Mouse (Mus musculus) layer of hippocampus, adult 2 months (tissue): ENCODE data around the gene Creb1. TPM values are rescaled to one million over a fixed set of nuclear protein-coding genes. Genes with fewer than 3 reads are reported as not detected.

Experiments used
- DNase-seq, 2 experiments: peaks; one replicate each; pipeline ENCODE4 v3.0.0; 2022; ENCODE audit warnings: low spot score in 2 of 2
- H3K27ac ChIP-seq: fragments of 200-600 bp; 2 replicates; pipeline ENCODE4 v1.8.1; 2022
- H3K4me3 ChIP-seq: fragments of 200-600 bp; 2 replicates; pipeline ENCODE4 v1.8.1; 2022; ENCODE audit warnings: mild to moderate bottlenecking
- CTCF ChIP-seq: fragments of 200-600 bp; conservative IDR thresholded peaks from 2 replicates; pipeline ENCODE4 v1.8.1; 2022; ENCODE audit warnings: antibody characterized with exemption, mild to moderate bottlenecking, moderate library complexity
- total RNA-seq, 2 experiments: library from RNA; stranded (reverse); gene quantifications; 2 replicates each; pipeline ENCODE4 v1.2.3; 2021

Gene Creb1
- total RNA-seq, 2 experiments from 2014 or later = 54.3 to 55.9 TPM

DNA sequence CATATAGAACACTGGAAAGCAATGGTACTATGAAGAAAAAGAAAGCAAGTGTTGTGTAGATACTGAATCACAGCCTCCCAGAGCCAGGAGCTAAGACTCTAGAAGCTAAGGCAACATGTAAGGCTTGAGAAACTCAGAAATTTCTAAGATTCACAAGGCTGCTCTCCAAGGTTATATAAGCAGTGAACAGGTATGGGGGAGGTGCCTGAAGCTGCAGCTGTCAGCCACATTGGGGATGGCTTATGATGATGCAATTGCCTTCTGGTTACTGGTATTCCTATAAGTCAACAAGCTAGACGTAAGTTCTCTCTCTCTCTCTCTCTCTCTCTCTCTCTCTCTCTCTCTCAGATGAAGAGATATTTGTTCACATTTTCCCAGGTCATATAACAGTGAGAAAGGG lies 9.3 kb upstream of the Creb1 start:
- DNase-seq = no peak
- Histone ChIP-seq H3K4me3 (no peak overlapping the region), H3K27ac (no peak overlapping the region)
- no peak for TF ChIP-seq CTCF

DNA sequence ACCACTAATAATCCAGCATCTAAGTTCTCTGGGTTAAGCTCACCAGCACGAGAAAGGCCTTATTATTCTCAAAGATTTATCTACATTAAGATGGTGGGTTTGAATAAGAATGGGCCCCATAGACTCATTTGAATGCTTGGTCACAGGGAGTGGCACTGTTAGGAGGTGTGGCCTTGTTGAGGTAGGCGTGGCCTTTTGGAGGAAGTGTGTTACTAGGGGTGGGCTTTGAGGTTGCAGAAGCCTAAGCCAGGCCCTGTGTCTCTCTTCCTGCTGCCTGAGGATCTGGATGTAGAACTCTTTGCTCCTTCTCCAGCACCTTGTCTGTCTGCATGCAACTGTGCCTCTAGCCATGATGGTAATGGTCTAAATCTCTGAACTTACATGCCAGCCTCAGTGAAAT lies 7.8 kb upstream of the Creb1 start:
- Histone ChIP-seq H3K27ac (no peak overlapping the region), H3K4me3 (no peak overlapping the region)
- DNase-seq = no peak
- TF ChIP-seq CTCF = no peak

DNA sequence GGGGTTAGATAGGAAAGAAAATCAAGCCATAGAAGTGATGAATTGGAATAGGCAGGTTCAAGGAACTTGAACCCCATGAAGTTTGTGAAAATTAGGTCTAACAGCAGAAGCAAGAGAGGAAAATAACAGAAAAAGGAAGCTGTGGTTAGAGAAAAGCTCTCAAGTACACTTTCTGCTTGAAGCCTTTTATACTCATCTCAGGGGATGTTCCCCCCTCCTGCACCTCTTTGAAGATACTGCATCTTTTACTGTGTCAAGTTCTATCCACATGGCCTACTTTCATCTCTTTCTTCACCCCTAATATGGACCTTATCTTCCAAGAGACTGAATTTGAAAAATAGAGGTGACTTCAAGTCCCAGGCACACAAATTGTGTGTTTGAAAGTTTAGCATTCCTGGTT lies 4.8 kb upstream of the Creb1 start:
- Histone ChIP-seq H3K4me3 (no peak overlapping the region), H3K27ac (no peak overlapping the region)
- no peak for DNase-seq
- no peak for TF ChIP-seq CTCF

DNA sequence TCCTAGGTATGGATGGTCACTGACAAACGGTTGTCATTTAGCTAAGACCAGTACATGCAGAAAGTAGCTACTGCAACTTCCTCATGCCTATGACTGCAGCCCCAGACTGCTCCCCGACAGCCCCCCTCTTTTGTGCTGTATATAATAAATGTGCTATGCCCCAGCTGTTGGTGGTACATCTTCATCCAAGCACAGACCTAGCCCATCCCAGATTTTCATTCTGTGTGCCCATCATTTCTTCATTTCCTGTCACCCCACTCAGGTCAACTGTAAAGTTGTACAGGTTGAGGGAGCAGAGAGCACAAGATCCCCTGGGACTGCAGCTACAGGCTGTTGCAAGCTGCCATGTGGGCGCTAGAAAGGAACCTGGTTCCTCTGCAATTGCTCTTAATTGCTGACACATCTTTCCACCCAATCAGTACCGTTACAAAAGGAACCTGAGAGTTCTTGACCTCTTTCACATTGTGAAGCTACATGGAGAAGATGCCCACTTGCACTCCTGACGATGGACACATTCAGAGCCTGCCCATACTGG lies 2.6 kb upstream of the Creb1 start:
- no peak for DNase-seq
- TF ChIP-seq CTCF = no peak
- H3K27ac ChIP-seq = no peak overlapping the region
- no peak overlapping the region for H3K4me3 ChIP-seq

DNA sequence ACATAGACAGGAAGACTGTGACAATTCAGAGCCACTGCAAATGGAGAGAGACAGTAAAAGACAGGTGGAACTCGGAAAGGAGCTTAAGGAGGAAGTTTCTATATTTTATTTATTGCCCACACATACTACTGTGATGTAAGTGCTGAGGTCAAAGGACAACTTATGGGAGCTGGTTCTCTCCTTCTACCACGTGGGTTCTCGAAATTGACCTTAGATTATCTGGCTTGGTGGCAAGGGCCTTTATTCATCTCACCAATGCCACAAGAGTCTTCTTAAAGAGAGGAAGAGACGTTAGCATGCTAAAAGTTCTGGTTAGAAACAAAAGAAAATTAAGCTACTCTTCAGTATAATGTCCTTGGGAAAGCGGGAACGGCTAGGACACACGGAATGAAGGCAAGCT lies 897 bp upstream of the Creb1 start:
- no peak for TF ChIP-seq CTCF
- no peak for DNase-seq
- peak overlapping the region; percentile 92 for H3K4me3 ChIP-seq
- peak overlapping the region; percentile 99 for H3K27ac ChIP-seq

GRCm38 (mm10) chr1:64532067-64532523 lies 350 bp upstream of the Creb1 start:
- Histone ChIP-seq H3K27ac (peak overlapping the region; percentile 99), H3K4me3 (peak overlapping the region; percentile 92)
- no peak for TF ChIP-seq CTCF
- DNase-seq = no peak

DNA sequence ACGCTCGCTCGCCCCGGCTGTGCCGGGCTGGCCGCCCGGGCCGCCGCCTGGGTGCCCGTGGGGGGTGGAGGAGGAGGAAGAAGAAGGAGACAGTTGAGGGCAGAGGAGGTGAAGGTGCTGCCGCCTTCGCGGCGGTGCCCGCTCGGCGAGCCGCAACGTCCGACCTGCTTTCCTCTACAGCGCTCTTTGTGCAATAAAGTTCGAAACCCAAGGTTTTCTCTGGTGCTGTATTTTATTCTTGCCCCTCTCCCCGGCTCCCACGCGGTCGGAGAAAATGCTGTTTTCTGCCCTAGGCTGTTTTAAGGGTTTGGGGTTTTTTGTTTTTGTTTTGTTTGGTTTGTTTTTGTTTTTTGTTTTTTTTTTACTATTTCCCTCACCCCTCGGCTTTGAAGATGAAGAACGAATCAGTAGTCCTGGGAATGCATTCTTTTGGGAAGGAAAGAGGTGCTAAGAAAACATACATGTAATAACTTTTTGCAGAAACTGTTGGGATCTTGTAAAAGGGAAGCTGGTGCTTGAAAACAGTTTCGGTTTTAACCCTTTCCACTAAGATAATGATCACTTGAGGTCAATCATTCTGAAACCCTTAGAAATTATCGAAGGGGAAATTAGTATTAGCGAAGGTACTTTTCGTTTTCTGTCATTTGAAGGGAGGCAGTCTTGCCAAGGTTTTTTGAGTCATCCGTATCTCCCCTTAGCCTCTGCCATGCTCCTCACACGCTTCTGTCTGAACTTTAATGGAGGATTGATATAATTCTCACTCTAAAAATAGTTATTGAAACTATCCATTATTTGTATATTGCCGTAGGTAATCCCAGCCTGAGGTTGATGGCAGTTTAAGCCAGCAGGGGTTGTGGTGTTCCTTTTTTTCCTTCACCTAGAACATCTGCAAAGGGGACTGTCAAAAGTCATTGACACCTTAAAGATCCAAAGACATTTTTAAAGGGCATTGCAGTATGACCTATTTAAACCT lies 1.3 kb downstream of the Creb1 start:
- peak in 1 of 2 experiments; percentile 47 for DNase-seq
- peak overlapping the region; percentile 89 for H3K4me3 ChIP-seq
- TF ChIP-seq CTCF = 0 out of 2 replicates have a peak, but pooled peaks have one; percentile 6
- H3K27ac ChIP-seq = peak overlapping the region; percentile 94

GRCm38 (mm10) chr1:64538837-64539367 lies 6.5 kb downstream of the Creb1 start:
- no peak for TF ChIP-seq CTCF
- no peak for DNase-seq
- no peak overlapping the region for H3K4me3 ChIP-seq
- no peak overlapping the region for H3K27ac ChIP-seq

DNA sequence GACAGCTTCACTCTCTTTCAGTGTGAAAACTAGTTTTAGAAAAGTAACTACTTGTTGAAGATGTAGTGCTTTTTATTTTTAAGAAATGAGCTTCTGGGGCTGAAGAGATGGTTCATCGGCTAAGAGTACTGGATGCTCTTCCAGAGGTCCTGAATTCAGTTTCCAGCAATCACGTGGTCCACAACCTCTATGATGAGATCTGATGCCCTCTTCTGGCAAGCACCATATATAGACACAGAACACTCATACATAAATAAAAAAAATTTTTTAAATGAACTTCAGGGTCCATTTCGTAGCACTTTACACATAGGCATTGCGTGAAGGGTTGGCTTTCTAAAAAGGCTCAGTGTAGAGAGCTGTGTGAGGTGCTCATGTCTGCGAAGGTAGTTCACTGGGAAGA lies 11.3 kb downstream of the Creb1 start:
- DNase-seq = no peak
- TF ChIP-seq CTCF = peak; percentile 52
- Histone ChIP-seq H3K27ac (no peak overlapping the region), H3K4me3 (no peak overlapping the region)

DNA sequence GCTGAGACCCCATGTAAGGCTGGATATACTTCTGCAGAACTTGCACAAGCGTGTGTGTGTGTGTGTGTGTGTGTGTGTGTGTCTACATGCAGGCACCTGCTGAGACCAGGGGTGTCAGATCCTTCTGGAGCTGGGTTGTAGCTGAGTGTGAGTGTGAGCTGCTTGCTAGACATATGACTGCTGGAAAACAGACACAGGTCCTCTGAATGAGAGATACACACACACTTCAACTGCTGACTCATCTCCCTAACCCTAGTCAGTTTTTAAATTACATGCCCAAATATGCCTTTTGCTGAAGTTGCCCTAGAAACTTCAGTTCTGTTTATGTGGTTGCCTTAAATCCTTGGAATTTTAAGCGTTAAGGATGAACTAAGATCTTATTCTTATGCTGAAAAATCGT lies 13.6 kb downstream of the Creb1 start:
- H3K27ac ChIP-seq = no peak overlapping the region
- DNase-seq = no peak
- no peak for TF ChIP-seq CTCF

GRCm38 (mm10) chr1:64549380-64549779 lies 16.9 kb downstream of the Creb1 start:
- no peak for DNase-seq
- no peak for TF ChIP-seq CTCF
- no peak overlapping the region for H3K4me3 ChIP-seq

More for the DNA sequence above, 13.6 kb downstream of the Creb1 start:
- no peak overlapping the region for H3K4me3 ChIP-seq

DNA sequence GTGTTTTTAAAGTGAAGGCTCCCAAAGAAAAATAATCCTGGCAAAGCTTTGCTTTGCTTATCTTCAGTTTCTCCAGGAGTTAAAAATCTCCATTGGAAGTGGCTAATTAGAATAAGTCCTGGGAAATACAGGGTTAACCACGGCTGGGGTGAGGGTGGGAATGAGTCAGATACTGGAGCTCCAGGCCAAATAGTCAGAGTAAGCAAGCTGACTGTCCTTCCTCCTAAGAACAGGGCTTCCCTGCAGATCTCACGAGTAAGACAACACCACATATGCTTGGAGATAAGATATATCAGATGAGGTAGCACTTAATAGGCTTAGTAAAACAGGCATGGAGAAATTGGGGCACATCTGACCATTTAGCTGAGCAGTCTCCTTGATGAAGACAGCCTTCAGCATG lies 19.5 kb downstream of the Creb1 start:
- no peak for TF ChIP-seq CTCF
- Histone ChIP-seq H3K4me3 (no peak overlapping the region), H3K27ac (no peak overlapping the region)
- no peak for DNase-seq

More at GRCm38 (mm10) chr1:64549380-64549779, 16.9 kb downstream of the Creb1 start:
- no peak overlapping the region for H3K27ac ChIP-seq

DNA sequence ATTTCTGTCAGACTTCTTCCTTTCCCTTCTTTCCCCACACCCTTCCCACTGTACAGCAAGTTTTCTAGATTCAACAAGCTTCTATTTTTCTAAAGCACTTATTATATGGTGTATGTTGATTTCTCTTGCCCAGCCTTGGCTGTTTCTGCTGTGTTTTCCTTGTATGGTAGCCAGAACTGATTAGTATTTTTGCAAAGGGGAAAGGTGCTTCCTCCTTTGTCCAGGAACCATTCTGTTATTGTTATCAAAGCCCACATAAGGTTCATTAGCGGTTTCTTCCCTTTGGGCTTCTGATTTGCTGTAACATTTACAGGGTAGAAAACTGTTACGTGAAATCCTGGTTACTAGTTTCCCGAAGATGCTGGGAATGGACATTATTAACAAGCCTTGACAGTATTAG lies 27.7 kb downstream of the Creb1 start:
- Histone ChIP-seq H3K27ac (no peak overlapping the region), H3K4me3 (no peak overlapping the region)
- TF ChIP-seq CTCF = no peak
- no peak for DNase-seq
